Mouse (Mus musculus) testis, adult 2 months (tissue): ENCODE measurements around the gene Plcg2. TPM values are rescaled to one million over a fixed set of nuclear protein-coding genes. Genes with fewer than 3 reads are reported as not detected.

Source experiments
- H3K27ac ChIP-seq: fragments of 200-500 bp; 2 replicates; pipeline ENCODE4 v1.5.1; 2012; ENCODE audit warnings: low read depth, low read length; ENCODE audit not compliant: control insufficient read depth, insufficient read depth
- H3K27me3 ChIP-seq: fragments of 200-500 bp; 2 replicates; pipeline ENCODE4 v1.6.1; 2012; ENCODE audit warnings: mild to moderate bottlenecking, low read length, moderate library complexity; ENCODE audit not compliant: control insufficient read depth, insufficient read depth
- H3K36me3 ChIP-seq: fragments of 200-500 bp; 2 replicates; pipeline ENCODE4 v1.6.1; 2012; ENCODE audit warnings: mild to moderate bottlenecking, low read length; ENCODE audit not compliant: control insufficient read depth, insufficient read depth
- H3K4me1 ChIP-seq: fragments of 200-500 bp; 2 replicates; pipeline ENCODE4 v1.6.1; 2012; ENCODE audit warnings: low read length; ENCODE audit not compliant: control insufficient read depth, insufficient read depth
- H3K4me3 ChIP-seq: fragments of 200-500 bp; 2 replicates; pipeline ENCODE4 v1.5.1; 2012; ENCODE audit warnings: low read depth, mild to moderate bottlenecking, low read length, moderate library complexity, mixed read lengths; ENCODE audit not compliant: control insufficient read depth
- CTCF ChIP-seq: fragments of 200-500 bp; IDR thresholded peaks from 2 replicates; pipeline ENCODE4 v1.5.1; 2012; ENCODE audit warnings: low read depth, mild to moderate bottlenecking, inconsistent platforms, low read length, moderate library complexity; ENCODE audit not compliant: control insufficient read depth, insufficient read depth, insufficient replicate concordance
- POLR2A ChIP-seq: fragments of 200-500 bp; IDR thresholded peaks from 2 replicates; pipeline ENCODE4 v1.6.1; 2012; ENCODE audit warnings: low read depth, mild to moderate bottlenecking, inconsistent platforms, low read length, moderate library complexity; ENCODE audit not compliant: control insufficient read depth
- polyA plus RNA-seq: library from polyadenylated mRNA; depleted of rRNA; stranded (reverse); fragments of >200 nt; gene quantifications from 2 replicates; pipeline ENCODE4 v1.2.3, GENCODE M21; 2012

Plcg2 gene
- polyA plus RNA-seq, 1 experiment: 4.6 TPM

DNA sequence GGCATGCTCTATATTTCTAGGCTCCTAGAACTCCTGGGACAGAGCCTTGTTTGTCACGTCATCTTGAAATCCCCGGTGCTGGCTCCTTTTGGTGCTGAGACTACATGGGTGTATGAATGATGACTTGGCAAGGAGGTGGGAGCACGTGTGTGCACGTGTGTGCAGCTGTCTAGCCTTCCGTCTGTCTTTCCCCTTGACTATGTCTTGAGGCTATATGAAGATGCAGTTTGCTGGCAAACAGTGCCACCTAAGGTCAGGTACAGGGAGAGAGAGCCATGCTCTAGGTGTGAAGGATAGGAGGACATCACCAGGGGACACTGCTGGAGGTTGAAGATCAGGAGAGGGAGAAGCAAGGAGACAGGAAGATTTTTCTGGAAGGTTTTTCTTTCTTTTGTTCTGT lies 49.9 kb downstream of the Plcg2 start:
- no peak for TF ChIP-seq POLR2A
- TF ChIP-seq CTCF: no peak
- Histone ChIP-seq H3K27me3 (no peaks in the 10 kb centered on the region), H3K4me3 (no peak overlapping the region), H3K36me3 (no peaks in the 10 kb centered on the region), H3K4me1 (no peaks in the 10 kb centered on the region), H3K27ac (no peak overlapping the region)

- no peak overlapping the region for H3K4me3 ChIP-seq
- H3K36me3 ChIP-seq: no peaks in the 10 kb centered on the region
- TF ChIP-seq CTCF: no peak
- no peak for TF ChIP-seq POLR2A
- H3K27ac ChIP-seq: no peak overlapping the region
- H3K27me3 ChIP-seq: no peaks in the 10 kb centered on the region
- H3K4me1 ChIP-seq: no peaks in the 10 kb centered on the region
Observed at GRCm38 (mm10) chr8:117548453-117548852, 50.4 kb downstream of the Plcg2 start.

- TF ChIP-seq CTCF: no peak
- TF ChIP-seq POLR2A: no peak
- Histone ChIP-seq H3K27me3 (no peaks in the 10 kb centered on the region), H3K36me3 (no peaks in the 10 kb centered on the region), H3K4me3 (no peak overlapping the region), H3K27ac (no peak overlapping the region), H3K4me1 (no peaks in the 10 kb centered on the region)
Observed at GRCm38 (mm10) chr8:117550529-117550928, 52.4 kb downstream of the Plcg2 start.

DNA sequence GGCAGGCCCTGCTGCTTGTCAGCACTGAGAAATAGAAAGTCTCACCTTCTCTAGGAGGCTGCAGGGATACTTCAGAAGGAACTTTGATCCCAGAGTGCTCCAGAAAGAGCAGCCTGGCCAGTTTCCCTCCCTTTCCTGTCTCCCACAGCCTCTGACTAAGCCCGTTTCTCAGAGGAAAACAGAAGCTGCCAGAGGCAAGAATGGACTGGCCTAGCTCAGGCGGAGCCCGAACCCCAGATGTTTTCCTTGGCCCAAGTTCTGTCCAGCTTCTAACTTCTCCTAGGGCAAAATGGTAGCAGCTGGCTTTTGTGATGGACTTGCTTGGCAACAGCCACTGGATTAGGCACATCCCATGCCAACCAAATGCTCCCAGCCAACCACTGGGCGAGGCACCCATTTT lies 62.9 kb downstream of the Plcg2 start:
- Histone ChIP-seq H3K4me3 (no peak overlapping the region), H3K36me3 (no peaks in the 10 kb centered on the region), H3K27me3 (no peaks in the 10 kb centered on the region), H3K27ac (no peak overlapping the region), H3K4me1 (peaks cover 4% of the 10 kb centered on the region; the same call in 1 of the 2 replicates)
- no peak for TF ChIP-seq CTCF
- no peak for TF ChIP-seq POLR2A

- no peaks in the 10 kb centered on the region for H3K27me3 ChIP-seq
- TF ChIP-seq POLR2A (no peak), CTCF (no peak)
- H3K4me1 ChIP-seq: peaks cover 4% of the 10 kb centered on the region; the same call in 1 of the 2 replicates
- no peak overlapping the region; the same call in 1 of the 2 replicates for H3K4me3 ChIP-seq
- H3K36me3 ChIP-seq: no peaks in the 10 kb centered on the region
- no peak overlapping the region for H3K27ac ChIP-seq
Observed at GRCm38 (mm10) chr8:117561735-117562361, 63.8 kb downstream of the Plcg2 start.

DNA sequence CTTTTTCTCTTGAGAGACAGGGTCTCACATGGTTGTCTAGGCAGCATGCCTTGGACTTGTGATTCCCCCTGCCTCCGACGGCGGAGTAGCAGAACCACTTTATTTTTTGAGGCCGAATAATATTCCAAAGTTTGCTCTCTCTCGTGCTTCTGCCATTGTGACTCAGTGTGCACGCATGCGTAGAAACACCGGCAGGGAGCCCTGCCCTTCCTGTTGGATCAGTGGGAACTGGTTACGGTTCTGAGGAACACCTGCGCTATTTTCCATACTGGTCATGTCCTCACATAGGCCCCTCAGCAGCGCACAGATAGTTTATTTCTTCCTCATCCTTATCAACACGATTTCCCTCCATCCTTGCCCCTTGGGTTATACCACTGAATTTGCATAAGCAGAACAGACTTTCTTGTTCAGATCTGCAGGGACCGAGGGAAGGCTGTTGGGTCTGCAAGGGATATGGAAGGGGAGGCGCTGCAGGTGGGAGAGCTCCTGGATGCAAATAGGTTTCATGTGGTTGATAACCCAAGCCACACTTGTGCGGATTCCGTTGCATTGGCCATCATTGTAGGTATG lies 64.4 kb downstream of the Plcg2 start:
- Histone ChIP-seq H3K4me1 (peaks cover 4% of the 10 kb centered on the region; the same call in 1 of the 2 replicates), H3K27me3 (no peaks in the 10 kb centered on the region), H3K36me3 (no peaks in the 10 kb centered on the region), H3K27ac (no peak overlapping the region), H3K4me3 (no peak overlapping the region; the same call in 1 of the 2 replicates)
- no peak for TF ChIP-seq POLR2A
- TF ChIP-seq CTCF: no peak

GRCm38 (mm10) chr8:117569409-117569808 lies 71.3 kb downstream of the Plcg2 start:
- TF ChIP-seq CTCF (peak; percentile 93; the same call in 1 of the 2 replicates), POLR2A (no peak)

DNA sequence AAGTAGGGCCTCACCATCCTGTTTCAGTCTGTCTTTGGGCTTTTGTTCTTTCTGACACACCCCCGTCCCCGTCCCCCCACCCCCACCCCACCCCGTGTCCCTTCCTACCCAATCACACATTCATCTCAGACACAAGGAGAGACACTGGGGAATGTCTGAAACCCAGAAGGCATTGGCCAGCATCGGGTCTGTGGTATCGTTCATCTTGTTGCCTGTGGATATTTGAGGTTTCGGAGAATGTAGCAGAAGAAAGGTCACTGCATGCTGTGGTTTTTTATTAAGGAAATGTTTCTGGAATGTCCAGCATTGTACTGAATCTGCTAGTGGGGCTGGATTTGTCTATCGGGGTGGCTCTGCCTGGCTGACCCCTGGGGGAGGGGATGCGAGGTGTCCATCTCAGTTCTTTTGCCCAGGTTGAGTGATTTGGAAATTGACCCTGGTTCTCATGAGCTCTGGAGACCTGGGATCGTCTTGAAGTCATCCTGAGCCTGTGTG lies 78.2 kb downstream of the Plcg2 start:
- Histone ChIP-seq H3K4me1 (peaks cover 5% of the 10 kb centered on the region; the same call in 1 of the 2 replicates), H3K4me3 (no peak overlapping the region), H3K36me3 (no peaks in the 10 kb centered on the region), H3K27ac (no peak overlapping the region), H3K27me3 (no peaks in the 10 kb centered on the region)
- TF ChIP-seq CTCF: no peak
- TF ChIP-seq POLR2A: no peak

More at GRCm38 (mm10) chr8:117569409-117569808, 71.3 kb downstream of the Plcg2 start:
- no peak overlapping the region for H3K27ac ChIP-seq
- H3K4me1 ChIP-seq: no peaks in the 10 kb centered on the region
- H3K27me3 ChIP-seq: no peaks in the 10 kb centered on the region
- no peaks in the 10 kb centered on the region for H3K36me3 ChIP-seq
- H3K4me3 ChIP-seq: no peak overlapping the region
